Mouse (Mus musculus) natural killer cell, adult 2 months (primary cell): ENCODE data around the gene Prss36.
A peak's percentile ranks its signal among the peaks of the same experiment; 100 is the strongest.
"Not testable (repeated sequence)": the region's sequence is repeated elsewhere in the genome, so short reads cannot be mapped to it uniquely, and the experiment has no call there.

Source experiments
- DNase-seq, 2 experiments: peaks; one replicate each; pipeline ENCODE4 v3.0.0; 2022; ENCODE audit warnings: low spot score in 2 of 2

Prss36 gene

GRCm38 (mm10) chr7:127946470-127947023 lies at the start of gene Prss36:
Gene Prss36 (minus strand): TSS chr7:127946725.
- no peak for DNase-seq

GRCm38 (mm10) chr7:127993341-127993977 lies 46.9 kb upstream of the Prss36 start, which contains the start of gene Pycard:
Gene Pycard (minus strand): TSS chr7:127993867.
- peak; percentile 72 for DNase-seq

- no peak for DNase-seq
Observed at GRCm38 (mm10) chr7:127992488-127993340, 46.2 kb upstream of the Prss36 start.

GRCm38 (mm10) chr7:127991643-127992487 lies 45.3 kb upstream of the Prss36 start:
- peak; percentile 60 to 79 for DNase-seq

GRCm38 (mm10) chr7:127988904-127989303 lies 42.4 kb upstream of the Prss36 start:
- DNase-seq: no peak

GRCm38 (mm10) chr7:127980606-127981005 lies 34.1 kb upstream of the Prss36 start:
- DNase-seq: no peak

GRCm38 (mm10) chr7:127978856-127979255 lies 32.3 kb upstream of the Prss36 start:
- DNase-seq: no peak

GRCm38 (mm10) chr7:127974413-127974930 lies 27.9 kb upstream of the Prss36 start:
- no peak for DNase-seq

DNA sequence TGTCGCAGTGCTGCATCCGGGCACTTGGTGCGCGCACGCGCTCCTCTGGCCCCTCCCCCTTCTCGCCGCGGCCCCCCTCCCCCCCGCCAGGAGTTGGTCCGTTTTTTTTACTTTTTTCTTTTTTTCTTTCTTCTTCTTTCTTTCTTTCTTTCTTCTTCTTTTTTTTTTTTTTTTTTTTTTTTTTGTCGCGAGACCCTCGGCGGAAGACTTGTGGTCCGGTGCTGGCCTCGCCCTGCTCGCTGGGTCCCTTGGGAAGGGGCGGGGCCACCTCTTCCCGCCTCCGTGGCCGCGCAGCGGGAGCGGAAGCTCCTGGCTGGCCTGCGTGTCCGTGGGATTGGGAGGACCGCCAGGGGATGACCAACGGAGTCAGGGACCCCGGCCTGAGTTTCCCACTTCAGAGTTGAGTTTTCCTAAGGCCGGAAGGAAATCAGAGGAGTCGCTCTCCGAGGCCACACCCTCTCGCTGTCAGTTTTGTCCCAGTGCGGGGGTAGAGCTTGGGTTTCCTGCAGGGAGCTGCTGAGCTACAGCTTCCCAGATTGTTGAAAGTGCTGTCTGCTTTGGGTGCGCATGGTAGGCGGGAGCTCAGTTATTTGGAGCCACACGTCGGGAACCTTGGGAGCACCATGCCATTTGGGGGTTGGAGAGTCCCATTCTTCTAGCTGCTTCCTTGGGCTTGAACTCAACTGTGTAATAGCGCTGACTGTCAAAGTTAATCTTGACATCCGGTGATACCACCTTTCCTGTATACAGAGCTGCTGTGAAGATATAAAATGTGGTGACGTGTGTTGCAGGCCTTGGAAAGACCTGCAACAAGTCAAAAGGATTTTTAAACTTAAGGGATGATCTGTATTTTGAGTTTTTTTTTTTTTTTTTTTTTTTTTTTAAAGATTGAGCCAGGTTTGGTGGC lies 21.6 kb upstream of the Prss36 start:
- DNase-seq: peak; percentile 29 to 37

GRCm38 (mm10) chr7:127967004-127967921 lies 20.7 kb upstream of the Prss36 start, which contains the start of gene Fus:
Gene Fus (plus strand): TSS chr7:127967457.
- DNase-seq: peak; percentile 97

DNA sequence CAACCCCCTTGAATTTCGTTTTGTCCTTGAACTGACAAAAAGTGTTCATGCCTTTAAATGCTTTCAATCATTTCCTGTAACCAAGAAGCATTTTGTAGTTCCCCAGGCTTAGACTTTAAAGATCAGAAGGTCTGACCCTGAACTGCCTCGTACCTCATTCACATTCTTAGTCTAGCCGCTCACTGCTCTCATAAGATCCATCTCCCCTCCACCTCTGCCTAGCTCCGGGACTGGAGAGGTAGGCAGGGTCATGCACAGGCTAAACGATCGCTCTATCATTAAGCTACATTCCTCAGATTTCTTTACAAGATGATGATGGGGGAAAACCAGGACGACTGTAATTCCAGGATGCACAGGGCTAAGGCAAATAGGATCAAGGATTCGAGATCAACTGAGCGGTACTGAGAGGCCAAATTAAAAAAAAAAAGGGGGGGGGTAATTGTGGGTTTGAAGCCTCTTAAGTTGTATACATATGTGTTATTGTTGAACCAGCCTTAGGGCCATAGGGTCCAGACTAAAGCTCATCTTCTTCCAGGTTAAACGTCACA lies 19.9 kb upstream of the Prss36 start:
- no peak for DNase-seq

DNA sequence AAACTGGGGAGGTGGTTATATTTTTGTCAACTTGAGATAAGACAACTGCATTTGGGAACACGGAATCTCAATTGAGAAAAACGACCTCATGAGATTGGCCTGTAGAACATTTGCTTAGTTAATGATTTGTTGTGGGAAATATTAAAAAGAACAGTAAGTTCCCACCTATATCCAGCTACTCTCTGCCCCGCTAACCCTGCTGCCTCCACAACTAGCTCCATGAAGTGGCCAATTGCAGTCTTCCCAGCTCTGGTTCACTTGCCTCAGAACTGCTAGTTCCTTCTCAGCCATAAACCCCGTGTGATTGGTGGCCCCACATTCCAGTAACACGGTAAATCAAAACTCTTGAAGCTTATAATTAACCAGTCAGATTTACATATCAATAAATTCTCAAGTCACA lies 12.8 kb upstream of the Prss36 start:
- DNase-seq: no peak

DNA sequence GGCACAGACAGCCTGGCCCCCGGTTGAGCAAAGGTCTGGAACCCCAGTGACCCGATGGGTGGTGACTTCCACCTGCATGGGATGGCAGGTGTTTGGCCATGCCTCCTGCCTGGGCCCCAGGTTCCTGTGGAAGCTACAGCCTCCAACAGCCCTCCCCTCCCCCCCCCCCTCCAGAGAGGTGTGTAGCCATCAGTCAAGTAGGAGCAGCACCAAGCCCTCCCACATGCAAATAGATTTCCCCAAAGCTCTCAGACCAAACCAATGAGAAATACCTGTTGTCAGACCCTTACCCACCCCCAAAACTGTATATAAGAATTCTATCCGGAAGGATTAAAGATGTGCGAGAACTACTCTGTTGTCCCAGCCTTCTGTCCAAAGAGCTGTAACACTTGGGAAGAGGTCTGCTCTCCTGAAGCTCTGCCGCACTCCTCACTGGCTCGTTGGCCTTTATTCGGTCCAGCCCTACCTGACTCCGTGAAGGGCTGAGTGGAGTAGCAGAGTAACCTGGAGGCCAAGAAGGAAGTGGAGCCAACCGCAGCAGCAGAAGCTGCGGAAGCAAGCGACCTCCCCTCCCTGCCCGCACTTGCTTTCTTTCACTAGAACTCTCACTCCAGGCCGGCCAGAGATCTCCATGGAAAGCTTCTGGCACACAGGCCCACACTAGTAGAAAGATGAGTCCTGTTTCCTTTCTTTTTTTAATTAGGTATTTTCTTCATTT lies 6.5 kb upstream of the Prss36 start:
- DNase-seq: no peak

- DNase-seq: no peak
Observed at GRCm38 (mm10) chr7:127944614-127945013, 1.9 kb downstream of the Prss36 start.

DNA sequence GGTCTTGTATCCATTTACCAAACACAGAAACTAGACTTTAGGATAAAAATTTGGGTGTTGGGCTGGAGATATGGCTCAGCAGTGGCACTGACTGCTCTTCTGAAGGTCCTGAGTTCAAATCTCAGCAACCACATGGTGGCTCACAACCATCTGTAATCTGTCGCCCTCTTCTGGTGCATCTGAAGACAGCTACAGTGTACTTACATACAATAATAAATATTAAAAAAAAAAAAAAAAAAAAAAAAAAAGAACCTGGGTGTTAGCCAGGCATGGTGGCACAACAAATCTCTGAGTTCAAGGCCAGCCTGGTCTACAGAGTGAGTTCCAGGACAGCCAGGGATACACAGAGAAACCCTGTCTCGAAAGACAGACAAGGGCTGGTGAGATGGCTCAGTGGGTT lies 4.4 kb downstream of the Prss36 start:
- DNase-seq: not testable (repeated sequence)

- no peak for DNase-seq
Observed at GRCm38 (mm10) chr7:127936216-127936884, 10.2 kb downstream of the Prss36 start.

GRCm38 (mm10) chr7:127935748-127936159 lies 10.8 kb downstream of the Prss36 start:
- no peak for DNase-seq
